Mouse (Mus musculus) spleen, embryonic (tissue): ENCODE measurements around the gene Lrrc40.

ENCODE experiments used
- CTCF ChIA-PET: fragments of 350-600 bp; sonication (Branson Sonifier 250); formaldehyde crosslinking; loops from one replicate; lab custom pipeline; 2022; lab: Charles Lee

Lrrc40 gene

GRCm38 (mm10) chr3:158036329-158036988, at the start of gene Lrrc40, which contains the start of gene Srsf11:
Gene Lrrc40 (plus strand): TSS chr3:158036662.
Gene Srsf11 (minus strand): TSS chr3:158036639.
- CTCF ChIA-PET, result interaction anchor here (0.6 to 0.9 kb wide), 2 partner anchors 27 to 55 kb away, joined by 3 read pairs; no protein-coding TSS in a partner anchor

- CTCF ChIA-PET, result interaction anchor here (1.0 kb wide), 1 partner anchor 15 kb away, joined by 3 read pairs; no protein-coding TSS in a partner anchor
Measured at GRCm38 (mm10) chr3:157993322-157993721, 43.1 kb upstream of the Lrrc40 start.

- CTCF ChIA-PET, result no interaction called here
Measured at GRCm38 (mm10) chr3:157995726-157996125, 40.7 kb upstream of the Lrrc40 start.

GRCm38 (mm10) chr3:157998742-157999369, 37.6 kb upstream of the Lrrc40 start:
- CTCF ChIA-PET, result no interaction called here

GRCm38 (mm10) chr3:158008647-158009046, 27.8 kb upstream of the Lrrc40 start:
- CTCF ChIA-PET, result interaction anchor here (0.6 to 1.1 kb wide), 5 partner anchors 12 to 376 kb away, joined by 3 read pairs; partner anchors contain the start of gene Ankrd13c

- CTCF ChIA-PET, result interaction anchor here (0.8 kb wide), 1 partner anchor 27 kb away, joined by 3 read pairs; the partner anchor contains the start of genes Lrrc40 and Srsf11
Measured at GRCm38 (mm10) chr3:158009762-158010320, 26.6 kb upstream of the Lrrc40 start.

GRCm38 (mm10) chr3:158031371-158031925, 5.0 kb upstream of the Lrrc40 start:
- CTCF ChIA-PET, result interaction anchor here (0.5 kb wide), 1 partner anchor 496 kb away, joined by 3 read pairs; no protein-coding TSS in a partner anchor

- CTCF ChIA-PET, result no interaction called here
Measured at GRCm38 (mm10) chr3:158032106-158032505, 4.4 kb upstream of the Lrrc40 start.

- CTCF ChIA-PET, result interaction anchor here (0.9 kb wide), 1 partner anchor 26 kb away, joined by 3 read pairs; no protein-coding TSS in a partner anchor
Measured at GRCm38 (mm10) chr3:158035866-158036265, 596 bp upstream of the Lrrc40 start.

GRCm38 (mm10) chr3:158038106-158038505, 1.6 kb downstream of the Lrrc40 start:
- CTCF ChIA-PET, result no interaction called here

GRCm38 (mm10) chr3:158040755-158041154, 4.3 kb downstream of the Lrrc40 start:
- CTCF ChIA-PET, result no interaction called here

- CTCF ChIA-PET, result no interaction called here
Measured at GRCm38 (mm10) chr3:158049508-158049907, 13.0 kb downstream of the Lrrc40 start.

GRCm38 (mm10) chr3:158060621-158061291, 24.3 kb downstream of the Lrrc40 start:
- CTCF ChIA-PET, result interaction anchor here (0.7 kb wide), 1 partner anchor 14 kb away, joined by 3 read pairs; no protein-coding TSS in a partner anchor

GRCm38 (mm10) chr3:158061811-158062523, 25.5 kb downstream of the Lrrc40 start:
- CTCF ChIA-PET, result no interaction called here

GRCm38 (mm10) chr3:158065256-158065655, 28.8 kb downstream of the Lrrc40 start:
- CTCF ChIA-PET, result no interaction called here

- CTCF ChIA-PET, result no interaction called here
Measured at GRCm38 (mm10) chr3:158067916-158068315, 31.5 kb downstream of the Lrrc40 start.

GRCm38 (mm10) chr3:158068613-158069263, 32.3 kb downstream of the Lrrc40 start:
- CTCF ChIA-PET, result no interaction called here

GRCm38 (mm10) chr3:158075004-158075403, 38.5 kb downstream of the Lrrc40 start:
- CTCF ChIA-PET, result no interaction called here

- CTCF ChIA-PET, result interaction anchor here (0.5 to 0.7 kb wide), 2 partner anchors 12 to 684 kb away, joined by 3 read pairs; no protein-coding TSS in a partner anchor
Measured at GRCm38 (mm10) chr3:158076685-158077379, 40.4 kb downstream of the Lrrc40 start.
